Mouse (Mus musculus) kidney, adult 18-20 months (tissue): ENCODE measurements at regions not wholly inside any gene's neighbourhood (a gene's known extent, or its start where the extent isn't known, plus 50 kb on each side); places are given as distances from the start of the nearest gene placed in this dataset.

ENCODE experiments used
- DNase-seq: peaks from one replicate; pipeline ENCODE4 v3.0.0; 2021

- DNase-seq = no peak
Measured at GRCm38 (mm10) chr13:101214094-101214493, 380.9 kb upstream of the Slc30a5 start.

DNA sequence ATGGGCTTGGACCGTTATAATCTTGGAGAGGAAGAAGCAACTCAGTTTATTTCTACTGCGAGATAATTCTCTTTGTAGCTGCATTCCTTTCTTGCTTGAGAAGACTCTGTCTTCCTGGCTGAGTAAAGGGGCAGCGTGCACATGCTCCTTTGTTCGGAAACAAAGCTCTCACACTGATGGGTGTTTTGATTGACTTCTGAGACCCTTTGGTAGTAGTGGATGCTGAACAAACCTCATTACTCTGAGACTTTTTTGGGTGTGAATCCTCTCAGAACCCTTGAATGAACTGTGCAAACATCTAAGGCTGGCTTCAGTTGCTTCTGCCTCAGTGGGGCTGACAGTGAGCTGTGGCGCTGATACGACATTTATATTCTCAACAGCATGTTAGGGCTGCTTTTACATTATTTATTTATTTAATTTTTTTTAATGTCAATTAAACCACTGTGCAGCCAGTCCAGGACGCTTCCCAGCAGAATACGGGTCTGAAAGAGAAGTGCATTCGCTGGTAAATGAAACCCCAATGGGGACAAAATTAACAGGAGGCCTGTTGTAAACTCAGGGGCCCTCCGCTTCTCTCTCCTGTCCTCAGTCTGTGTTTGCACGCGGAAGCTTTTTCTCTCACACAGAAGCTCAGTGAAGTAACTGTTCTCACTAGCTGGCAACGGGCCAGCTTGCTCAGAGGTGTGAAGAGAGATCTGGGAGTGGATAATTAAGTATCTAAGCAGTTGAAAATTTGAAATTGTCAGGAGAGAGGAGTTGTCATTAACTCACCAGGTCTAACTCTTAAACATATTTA lies 380.1 kb upstream of the Slc30a5 start:
- DNase-seq = peak; percentile 33

DNA sequence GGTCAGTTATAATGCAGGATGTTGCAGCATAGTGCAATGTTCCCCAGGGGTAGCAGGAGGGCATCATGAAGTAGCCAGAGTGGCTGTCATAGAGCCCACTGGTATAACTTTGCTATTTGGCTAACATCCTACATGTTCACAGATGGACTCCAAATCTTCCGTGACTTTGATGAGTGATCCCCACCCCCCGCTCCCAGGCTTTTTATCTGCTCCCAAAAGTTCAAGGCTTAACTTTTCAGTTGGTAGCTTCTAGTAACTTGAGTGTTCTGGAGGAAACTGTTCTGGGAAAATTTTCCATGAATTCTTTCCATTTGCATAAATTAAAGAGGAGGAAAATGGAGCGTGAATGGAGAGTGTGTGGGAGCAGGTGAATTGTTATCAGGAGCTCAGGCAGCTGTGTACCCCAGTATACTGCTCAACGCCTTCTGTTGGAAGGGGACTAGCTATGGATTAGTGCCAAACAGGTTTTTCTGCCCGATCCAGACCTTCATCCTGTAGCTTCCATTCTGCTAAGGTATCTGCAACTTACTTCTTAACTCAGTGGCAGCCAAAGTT lies 379.2 kb upstream of the Slc30a5 start:
- no peak for DNase-seq

DNA sequence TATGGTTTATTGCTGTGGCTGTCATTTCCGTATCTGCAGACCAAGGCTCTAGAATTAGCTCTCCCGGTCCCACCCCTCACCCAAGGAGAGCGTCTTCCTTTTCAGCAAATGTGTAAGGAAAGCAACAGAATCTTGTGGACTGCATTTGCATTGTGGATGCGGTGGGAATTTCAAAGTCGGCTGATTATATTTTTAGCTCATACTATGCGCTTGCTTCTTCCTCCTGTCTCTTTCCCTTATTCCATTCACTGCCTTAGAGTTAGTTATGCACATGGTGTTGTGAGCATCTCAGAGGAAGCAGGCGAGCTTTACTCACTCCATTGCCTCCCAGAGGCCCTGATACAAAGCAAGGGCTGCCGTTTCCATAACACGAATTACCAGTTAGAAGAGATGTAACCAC lies 375.6 kb upstream of the Slc30a5 start:
- no peak for DNase-seq

DNA sequence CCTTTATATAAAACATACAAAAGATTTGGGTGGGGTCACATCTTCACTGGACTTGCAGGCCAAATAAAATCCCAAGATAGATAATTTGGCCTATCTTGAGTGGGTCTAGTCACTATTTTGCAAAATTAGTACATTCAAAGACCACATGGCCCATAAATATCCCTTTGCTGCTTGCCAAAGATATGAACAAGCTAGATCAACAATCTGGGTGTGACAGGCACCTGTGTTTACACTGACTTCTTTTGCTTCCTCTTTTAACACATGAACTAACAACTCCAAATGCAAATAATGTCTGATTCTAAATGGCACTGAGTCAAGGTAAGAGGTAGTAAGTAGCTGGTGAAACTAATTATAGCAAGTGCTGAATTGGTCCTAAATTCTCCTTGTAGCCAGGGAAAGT lies 370.2 kb upstream of the Slc30a5 start:
- DNase-seq = no peak

DNA sequence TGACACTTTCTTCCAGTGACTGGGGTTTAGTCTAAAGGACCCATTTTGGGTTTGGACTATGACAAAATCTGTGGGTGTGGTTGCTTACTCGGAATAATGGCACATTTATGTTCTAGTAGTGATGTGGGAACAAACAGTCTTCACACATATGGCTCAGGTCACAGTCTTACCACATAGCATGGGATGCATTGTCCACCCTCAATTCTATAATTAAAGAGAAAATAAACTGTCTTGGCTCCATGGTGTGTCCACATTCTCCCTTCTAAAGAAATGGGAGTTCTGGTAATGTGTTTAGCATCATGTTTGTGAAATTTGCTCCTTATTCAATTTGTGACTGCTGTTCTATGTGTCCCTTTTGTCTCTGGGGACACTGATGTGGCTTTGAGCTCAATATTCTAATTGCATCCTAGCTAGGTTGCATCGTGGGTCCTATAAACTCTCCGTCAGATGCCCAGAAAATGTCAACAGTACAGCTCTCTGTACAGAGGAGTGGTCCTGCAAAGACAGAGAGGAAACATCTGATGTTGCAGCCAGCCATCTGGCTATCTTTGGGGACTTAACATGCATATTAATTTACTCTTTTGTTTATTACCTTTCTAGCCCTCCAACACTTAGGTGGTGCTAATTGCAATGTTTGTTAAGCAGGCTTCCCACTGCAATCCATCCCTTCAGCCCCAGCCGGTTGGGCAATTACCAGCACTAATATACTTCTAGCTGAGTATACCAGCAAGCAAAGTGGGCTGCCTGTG lies 369.5 kb upstream of the Slc30a5 start:
- no peak for DNase-seq

- no peak for DNase-seq
Measured at GRCm38 (mm10) chr13:101190249-101190830, 357.1 kb upstream of the Slc30a5 start.

DNA sequence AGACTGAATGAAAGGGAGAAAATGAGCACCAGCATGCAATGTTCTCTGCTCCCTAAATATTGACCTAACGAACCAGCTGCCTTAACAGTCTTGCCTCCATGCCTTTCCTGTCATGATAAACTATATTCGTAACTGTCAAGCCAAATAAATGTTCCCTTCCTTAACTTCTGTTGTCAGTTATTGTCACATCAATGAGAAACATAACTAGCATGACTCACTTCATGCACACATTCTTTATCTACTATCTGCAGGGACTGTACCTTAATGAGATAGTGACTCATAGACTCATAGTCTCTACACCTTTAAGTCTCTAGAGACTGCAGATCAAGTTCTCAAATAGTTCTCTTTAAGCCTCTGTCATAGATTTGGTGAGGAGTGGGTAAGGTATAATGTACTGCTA lies 349.2 kb upstream of the Slc30a5 start:
- DNase-seq = no peak

DNA sequence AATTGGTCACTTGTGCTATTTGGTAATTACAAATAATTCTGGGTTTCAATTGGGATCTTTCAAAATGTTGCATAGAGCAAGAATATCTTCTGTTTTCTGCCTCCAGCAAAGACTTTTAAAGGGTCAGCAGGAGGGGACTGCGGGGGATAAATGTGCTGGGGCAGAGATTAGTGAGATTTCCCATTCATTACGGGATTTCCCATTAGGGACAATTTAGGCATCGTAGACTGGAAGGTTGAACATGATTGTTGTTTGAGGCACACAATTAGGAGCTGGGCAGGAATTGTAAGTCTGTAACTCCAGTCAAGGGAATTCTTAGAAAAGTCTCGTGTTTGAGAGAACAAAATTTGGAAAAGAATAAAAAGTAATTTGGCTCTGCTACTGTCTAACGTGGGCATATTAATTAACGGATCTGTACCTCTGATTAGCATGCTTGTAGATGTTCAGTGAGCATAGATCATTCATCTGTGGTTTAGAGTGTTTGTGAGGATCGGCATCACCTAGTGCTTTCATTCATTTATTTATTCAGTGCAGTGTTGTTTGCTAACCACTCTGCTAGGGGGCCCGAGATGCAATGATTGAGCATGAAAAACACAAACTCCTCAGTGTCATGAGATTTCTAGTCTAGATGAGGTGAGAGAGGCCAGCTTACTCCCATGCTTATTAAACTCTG lies 341.9 kb upstream of the Slc30a5 start:
- DNase-seq = no peak

GRCm38 (mm10) chr13:101161768-101162167 lies 328.5 kb upstream of the Slc30a5 start:
- peak; percentile 19 for DNase-seq

DNA sequence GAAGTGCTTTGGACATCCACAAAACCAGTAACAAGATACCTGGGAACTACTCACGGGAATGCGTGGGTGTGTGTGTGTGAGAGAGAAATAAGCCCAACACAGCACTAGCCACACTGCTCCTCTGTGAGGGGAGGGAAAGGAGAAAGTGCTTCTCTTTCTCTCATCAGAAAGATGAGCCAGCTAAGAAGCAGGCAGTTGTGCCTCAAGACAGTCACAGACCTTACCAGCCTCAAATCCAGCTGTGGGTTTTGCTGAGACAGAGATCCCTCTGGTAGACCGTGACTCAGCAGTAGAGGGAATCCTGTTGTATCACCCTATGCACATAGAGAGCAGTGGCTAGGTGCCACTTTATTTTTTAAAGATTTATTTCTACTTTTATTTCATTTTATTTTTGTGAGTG lies 326.7 kb upstream of the Slc30a5 start:
- DNase-seq = no peak

DNA sequence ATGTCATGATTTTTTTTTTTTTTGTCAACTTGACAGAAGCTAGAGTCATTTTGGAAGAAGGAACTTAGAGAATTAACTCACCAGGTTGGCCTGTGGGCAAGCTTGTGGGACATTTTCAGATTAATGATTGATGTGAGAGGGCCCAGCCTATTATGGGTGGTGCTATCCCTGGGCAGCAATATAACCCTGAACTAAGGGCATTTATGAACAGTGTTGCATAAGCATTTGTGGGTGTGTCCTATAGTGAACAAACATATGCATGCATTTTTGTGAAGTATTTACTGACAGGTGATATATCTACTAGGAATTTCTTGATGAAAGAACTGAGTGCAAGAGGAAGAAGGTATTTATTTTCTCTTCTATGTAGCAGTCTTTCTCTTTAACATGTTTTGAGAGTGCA lies 320.5 kb upstream of the Slc30a5 start:
- no peak for DNase-seq

DNA sequence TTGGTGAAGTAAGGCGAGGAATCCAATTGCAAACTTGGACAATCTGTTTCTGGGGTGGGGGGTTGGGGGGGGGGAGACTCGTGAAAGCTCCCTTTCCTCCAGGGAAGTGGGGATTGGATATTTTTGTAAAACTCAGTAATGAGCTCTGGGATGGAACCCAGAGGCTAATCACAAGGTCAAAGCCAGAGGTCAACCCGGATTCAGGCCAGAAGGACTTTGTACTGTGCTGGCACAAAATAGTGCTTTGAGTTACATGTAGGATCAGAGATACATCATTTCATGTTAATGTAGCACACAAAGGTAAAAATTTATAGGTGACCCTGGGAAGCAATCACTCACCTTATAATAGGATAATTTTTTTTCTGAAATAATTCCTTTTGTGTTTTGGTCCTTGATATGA lies 309.5 kb upstream of the Slc30a5 start:
- peak; percentile 52 for DNase-seq

DNA sequence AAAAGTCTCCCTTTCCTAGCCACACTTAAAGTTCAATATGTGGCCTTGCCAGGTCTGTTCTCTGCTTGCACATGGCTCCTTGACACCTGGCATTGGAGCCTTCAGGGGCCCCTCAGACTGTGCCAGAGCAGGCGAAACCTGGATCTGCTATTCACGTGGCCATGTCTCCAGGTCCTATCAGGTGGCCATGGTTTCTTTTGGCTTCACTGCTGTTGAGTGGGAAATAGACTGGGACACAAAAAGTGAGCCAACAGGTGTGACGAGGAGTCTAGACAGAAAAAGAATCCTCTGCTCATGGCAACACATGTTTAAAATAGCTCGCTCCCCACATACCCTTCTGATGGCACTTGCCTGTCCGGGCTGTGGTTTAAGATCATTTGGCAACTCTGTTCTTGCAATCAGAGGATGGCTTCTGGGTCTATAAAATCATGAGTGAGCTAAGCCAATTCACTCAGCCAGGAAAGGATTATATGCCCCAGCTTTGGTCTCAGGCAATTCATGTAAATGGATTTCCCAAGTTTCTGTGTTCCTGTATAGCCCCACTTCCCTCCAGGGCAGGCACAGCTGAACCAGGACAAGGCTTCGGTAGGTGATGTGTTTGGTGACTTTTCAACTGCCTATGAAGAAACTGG lies 309.0 kb upstream of the Slc30a5 start:
- no peak for DNase-seq

DNA sequence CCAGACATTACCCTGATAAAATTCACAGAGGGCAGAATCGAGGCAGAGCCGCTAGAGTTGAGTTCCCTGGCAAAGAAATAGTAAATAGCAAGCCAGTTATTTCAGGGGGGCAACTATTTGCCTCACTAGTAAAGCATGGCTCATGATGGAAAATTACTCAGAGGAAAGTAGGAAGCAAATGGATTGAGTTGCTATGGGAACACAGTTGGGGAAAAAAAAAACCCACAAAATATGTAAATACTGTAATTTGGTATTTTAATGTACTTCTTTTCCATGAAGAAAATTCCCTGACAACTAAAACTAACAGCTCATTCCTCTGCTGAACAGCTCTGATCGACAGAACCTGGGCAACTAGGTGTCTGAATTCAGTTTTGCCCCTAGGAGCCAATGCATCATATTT lies 296.2 kb upstream of the Slc30a5 start:
- DNase-seq = no peak

DNA sequence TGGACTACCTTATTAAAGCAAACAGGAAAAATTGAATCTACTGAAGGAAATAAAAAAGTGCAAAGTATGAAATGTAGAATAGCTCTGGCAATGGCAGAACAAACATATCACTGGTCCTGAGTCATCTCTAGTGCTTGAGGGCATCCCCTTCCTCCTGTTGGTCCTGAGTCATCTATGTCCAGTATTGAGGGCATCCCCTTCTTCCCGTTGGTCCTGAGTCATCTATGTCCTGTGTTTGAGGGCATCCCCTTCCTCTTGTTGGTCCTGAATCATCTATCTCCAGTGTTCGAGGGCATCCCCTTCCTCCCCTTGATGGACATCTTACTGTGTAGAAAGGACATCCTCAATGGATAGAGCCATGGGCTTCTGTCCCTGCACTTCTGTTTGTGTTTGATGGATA lies 294.6 kb upstream of the Slc30a5 start:
- DNase-seq = no peak

- DNase-seq = no peak
Measured at GRCm38 (mm10) chr13:101127262-101127661, 294.0 kb upstream of the Slc30a5 start.

DNA sequence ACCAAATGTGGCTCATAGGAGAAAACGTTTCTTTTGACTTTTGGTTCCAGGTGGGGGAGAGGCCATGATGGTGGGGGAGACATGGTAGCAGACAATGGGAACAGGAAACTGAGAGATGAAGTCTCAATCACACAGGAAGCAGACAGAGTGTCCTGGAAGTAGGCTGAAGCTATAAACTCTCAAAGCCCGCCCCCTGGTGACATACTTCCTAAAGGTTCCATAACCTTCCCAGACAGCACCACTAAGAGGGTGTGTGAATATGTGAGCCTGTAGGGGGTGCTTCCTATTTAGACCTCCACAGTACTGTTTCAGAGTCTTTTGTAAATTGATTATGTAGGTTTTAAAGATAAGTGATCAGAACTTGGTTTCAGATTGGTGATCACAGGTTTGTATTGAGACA lies 284.1 kb upstream of the Slc30a5 start:
- DNase-seq = no peak

- DNase-seq = no peak
Measured at GRCm38 (mm10) chr13:101115296-101115695, 282.1 kb upstream of the Slc30a5 start.

DNA sequence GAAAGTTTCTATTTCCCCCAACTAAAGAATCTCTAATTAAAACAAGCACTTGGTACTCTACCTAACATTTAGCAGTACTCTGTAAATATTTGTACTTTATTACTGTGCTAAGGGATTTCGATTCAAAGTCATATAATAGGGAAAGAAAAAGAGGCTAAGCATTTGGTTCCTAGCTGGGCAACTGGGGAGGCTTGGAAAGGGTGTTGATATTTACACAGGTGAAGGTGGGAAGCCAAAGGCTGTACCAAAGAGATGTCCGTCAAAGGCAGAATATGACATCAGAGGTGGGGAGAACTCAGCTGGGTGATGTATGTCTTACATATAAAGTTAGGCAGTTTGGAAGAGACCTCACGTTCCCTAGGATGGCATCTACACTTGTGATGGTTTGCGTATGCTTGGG lies 278.9 kb upstream of the Slc30a5 start:
- no peak for DNase-seq

DNA sequence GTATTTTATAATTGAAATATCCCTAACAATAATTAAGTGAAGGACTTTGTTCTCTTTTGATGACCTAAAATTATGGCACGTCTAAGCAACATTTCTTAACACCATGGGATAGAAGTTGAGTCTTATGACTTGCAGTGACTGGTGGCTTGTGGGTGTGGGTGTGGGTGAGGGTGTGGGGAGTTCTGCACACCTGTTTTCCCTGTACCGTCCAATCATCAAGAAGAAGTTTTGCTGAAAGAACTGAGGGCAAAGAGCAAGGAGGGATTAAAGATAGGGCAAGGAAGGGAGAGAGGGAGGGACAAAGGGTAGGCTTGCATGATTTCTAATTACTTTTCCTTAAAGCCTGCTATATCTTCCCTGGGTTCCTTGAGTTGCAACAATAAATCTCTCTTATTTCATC lies 278.5 kb upstream of the Slc30a5 start:
- DNase-seq = no peak

- DNase-seq = no peak
Measured at GRCm38 (mm10) chr13:101100621-101101020, 267.4 kb upstream of the Slc30a5 start.

DNA sequence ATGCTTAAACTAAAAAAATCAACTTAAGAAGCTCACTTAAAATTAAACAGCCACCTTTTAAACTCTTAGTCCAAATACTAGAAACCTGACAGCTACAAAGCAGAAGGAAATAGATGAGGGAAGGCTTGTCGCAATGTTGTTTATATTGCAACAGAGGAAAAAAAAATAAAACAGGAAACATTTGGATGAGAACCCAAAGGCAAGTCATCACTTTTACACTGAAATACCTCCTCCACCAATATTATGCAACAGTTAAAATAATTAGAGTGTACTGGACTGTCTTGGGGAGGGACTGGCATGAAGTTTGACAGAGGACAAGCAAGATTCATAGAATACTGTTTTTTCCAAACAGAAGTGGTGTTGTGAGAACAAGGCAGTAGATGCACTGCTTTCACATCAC lies 263.6 kb upstream of the Slc30a5 start:
- no peak for DNase-seq
